Mouse (Mus musculus): Measurements from ENCODE around the gene Ociad2. TPM values are rescaled to one million over a fixed set of nuclear protein-coding genes. Genes with fewer than 3 reads are reported as not detected.

Gene Ociad2
- total RNA-seq, 4 experiments from 2014 or later: 25.6 to 40.4 (median 38.7) TPM

GRCm38 (mm10) chr5:73301601-73302307, 39.1 kb downstream of the Ociad2 start:
- DNase-seq: no peak

- no peak for DNase-seq
Observed at GRCm38 (mm10) chr5:73295916-73296315, 44.9 kb downstream of the Ociad2 start.

- no peak for DNase-seq
Observed at GRCm38 (mm10) chr5:73295016-73295415, 45.8 kb downstream of the Ociad2 start.

- no peak for DNase-seq
Observed at GRCm38 (mm10) chr5:73293458-73293827, 47.4 kb downstream of the Ociad2 start.

- DNase-seq: peak; percentile 93
Observed at GRCm38 (mm10) chr5:73292502-73293457, 48.0 kb downstream of the Ociad2 start, which contains the start of gene Ociad1. Gene Ociad1 (plus strand): TSS chr5:73292784.

GRCm38 (mm10) chr5:73289900-73290299, 50.9 kb downstream of the Ociad2 start:
- DNase-seq: no peak

GRCm38 (mm10) chr5:73286603-73287002, 54.2 kb downstream of the Ociad2 start:
- no peak for DNase-seq

GRCm38 (mm10) chr5:73285470-73285978, 55.3 kb downstream of the Ociad2 start:
- DNase-seq: no peak

GRCm38 (mm10) chr5:73284046-73284445, 56.8 kb downstream of the Ociad2 start:
- no peak for DNase-seq

- no peak for DNase-seq
Observed at GRCm38 (mm10) chr5:73280567-73280850, 60.3 kb downstream of the Ociad2 start.

- DNase-seq: no peak
Observed at GRCm38 (mm10) chr5:73279732-73280566, 60.9 kb downstream of the Ociad2 start.

GRCm38 (mm10) chr5:73279190-73279589, 61.6 kb downstream of the Ociad2 start:
- DNase-seq: no peak

- DNase-seq: no peak
Observed at GRCm38 (mm10) chr5:73274941-73275340, 65.9 kb downstream of the Ociad2 start.

- no peak for DNase-seq
Observed at GRCm38 (mm10) chr5:73273171-73273570, 67.7 kb downstream of the Ociad2 start.

Other genes starting within 250 kb of the Ociad2 start
- gene Fryl, start 84.4 kb downstream of the Ociad2 start, total RNA-seq (2022): 10 to 100 TPM; 39.3 to 67.3 (median 51.1) TPM
- 100 to 1,000 TPM; 234 to 288 (median 240) TPM for gene Ociad1, start 48.2 kb downstream of the Ociad2 start, total RNA-seq (2022)
- gene Cwh43, start 65.0 kb upstream of the Ociad2 start, total RNA-seq (2022): not detected
- 10 to 100 TPM; 35.7 to 57.0 (median 46.4) TPM for gene Dcun1d4, start 140.0 kb upstream of the Ociad2 start, total RNA-seq (2022)